Mouse (Mus musculus): ENCODE measurements around the gene Irf2bp1.

Gene Irf2bp1

GRCm38 (mm10) chr7:19003902-19004630, at the start of gene Irf2bp1:
Gene Irf2bp1 (plus strand): TSS chr7:19004044.
- DNase-seq: peak; percentile 94

- peak; percentile 58 for DNase-seq
Observed at GRCm38 (mm10) chr7:18957569-18958383, 46.1 kb upstream of the Irf2bp1 start.

- no peak for DNase-seq
Observed at GRCm38 (mm10) chr7:18958384-18958766, 45.5 kb upstream of the Irf2bp1 start.

- DNase-seq: no peak
Observed at GRCm38 (mm10) chr7:18959446-18959845, 44.4 kb upstream of the Irf2bp1 start.

GRCm38 (mm10) chr7:18962171-18962792, 41.6 kb upstream of the Irf2bp1 start:
- no peak for DNase-seq

GRCm38 (mm10) chr7:18962795-18963194, 41.0 kb upstream of the Irf2bp1 start:
- no peak for DNase-seq

- DNase-seq: no peak
Observed at GRCm38 (mm10) chr7:18963294-18963843, 40.5 kb upstream of the Irf2bp1 start.

- peak; percentile 55 for DNase-seq
Observed at GRCm38 (mm10) chr7:18965312-18965711, 38.5 kb upstream of the Irf2bp1 start.

- no peak for DNase-seq
Observed at GRCm38 (mm10) chr7:18967603-18968002, 36.2 kb upstream of the Irf2bp1 start.

GRCm38 (mm10) chr7:18970956-18971355, 32.9 kb upstream of the Irf2bp1 start:
- no peak for DNase-seq

GRCm38 (mm10) chr7:18978381-18978780, 25.5 kb upstream of the Irf2bp1 start:
- peak; percentile 79 for DNase-seq

GRCm38 (mm10) chr7:18986503-18986902, 17.3 kb upstream of the Irf2bp1 start:
- no peak for DNase-seq

GRCm38 (mm10) chr7:18987100-18987499, 16.7 kb upstream of the Irf2bp1 start, which contains the start of gene Nanos2:
Gene Nanos2 (plus strand): TSS chr7:18987400.
- DNase-seq: no peak

- DNase-seq: no peak
Observed at GRCm38 (mm10) chr7:18987747-18988146, 16.1 kb upstream of the Irf2bp1 start.

- DNase-seq: no peak
Observed at GRCm38 (mm10) chr7:18988780-18989179, 15.1 kb upstream of the Irf2bp1 start.

GRCm38 (mm10) chr7:18989995-18990394, 13.8 kb upstream of the Irf2bp1 start:
- DNase-seq: peak; percentile 52

- DNase-seq: peak; percentile 100
Observed at GRCm38 (mm10) chr7:18990601-18991295, 13.1 kb upstream of the Irf2bp1 start, which contains the start of gene Mypop. Gene Mypop (plus strand): TSS chr7:18991245.

GRCm38 (mm10) chr7:18991660-18992293, 12.1 kb upstream of the Irf2bp1 start:
- peak; percentile 37 for DNase-seq

- no peak for DNase-seq
Observed at GRCm38 (mm10) chr7:18992294-18992675, 11.6 kb upstream of the Irf2bp1 start.

- DNase-seq: no peak
Observed at GRCm38 (mm10) chr7:18993036-18993435, 10.8 kb upstream of the Irf2bp1 start.

GRCm38 (mm10) chr7:18998835-18999234, 5.0 kb upstream of the Irf2bp1 start:
- no peak for DNase-seq

GRCm38 (mm10) chr7:19000421-19000820, 3.4 kb upstream of the Irf2bp1 start:
- no peak for DNase-seq

All from layer of hippocampus, adult 9-11 months (tissue).